Mouse (Mus musculus): ENCODE measurements at regions not wholly inside any gene's neighbourhood (a gene's known extent, or its start where the extent isn't known, plus 50 kb on each side); places are given as distances from the start of the nearest gene placed in this dataset.

- WGBS: 83% methylated on average over 3 of the region's 3 CpGs
- Histone ChIP-seq H3K27ac (replicated peaks; ENCODE audit: low read depth, low read length) (no peak overlapping the region), H3K4me3 (ENCODE audit: low read depth, low read length) (no peak overlapping the region), H3K4me2 (ENCODE audit: low read depth, severe bottlenecking) (no peak overlapping the region), H3K9ac (ENCODE audit: low read length) (no peak overlapping the region), H3K9me3 (ENCODE audit: control insufficient read depth, low read length) (no peaks in the 10 kb centered on the region), H3K27me3 (ENCODE audit: control insufficient read depth, insufficient read depth, low read length) (no peaks in the 10 kb centered on the region), H3K36me3 (ENCODE audit: control insufficient read depth, insufficient read depth, low read length) (no peaks in the 10 kb centered on the region), H3K4me1 (ENCODE audit: control insufficient read depth, insufficient read depth, low read length) (no peaks in the 10 kb centered on the region)
- DNase-seq (ENCODE audit: low spot score) (no peak), ATAC-seq (ENCODE audit: insufficient number of reproducible peaks, low FRiP score, low TSS enrichment, low read depth) (no peak)
Measured at GRCm38 (mm10) chr5:41476001-41476400, 232.0 kb downstream of the Rab28 start.

GRCm38 (mm10) chr5:41445512-41446005 lies 262.4 kb downstream of the Rab28 start:
- Histone ChIP-seq H3K4me3 (ENCODE audit: low read depth, low read length) (no peak overlapping the region), H3K27me3 (ENCODE audit: control insufficient read depth, insufficient read depth, low read length) (no peaks in the 10 kb centered on the region), H3K9ac (ENCODE audit: low read length) (no peak overlapping the region), H3K4me1 (ENCODE audit: control insufficient read depth, insufficient read depth, low read length) (no peaks in the 10 kb centered on the region), H3K36me3 (ENCODE audit: control insufficient read depth, insufficient read depth, low read length) (no peaks in the 10 kb centered on the region; the same call in 1 of the 2 replicates), H3K4me2 (ENCODE audit: low read depth, severe bottlenecking) (no peak overlapping the region), H3K9me3 (ENCODE audit: control insufficient read depth, low read length) (no peaks in the 10 kb centered on the region), H3K27ac (replicated peaks; ENCODE audit: low read depth, low read length) (no peak overlapping the region)
- ATAC-seq (ENCODE audit: insufficient number of reproducible peaks, low FRiP score, low TSS enrichment, low read depth) (no peak), DNase-seq (ENCODE audit: low spot score) (no peak)
- WGBS: 54% methylated on average over 2 of the region's 2 CpGs

GRCm38 (mm10) chr5:41441081-41441480 lies 266.9 kb downstream of the Rab28 start:
- Histone ChIP-seq H3K4me3 (ENCODE audit: low read depth, low read length) (no peak overlapping the region), H3K4me2 (ENCODE audit: low read depth, severe bottlenecking) (no peak overlapping the region), H3K27me3 (ENCODE audit: control insufficient read depth, insufficient read depth, low read length) (no peaks in the 10 kb centered on the region), H3K4me1 (ENCODE audit: control insufficient read depth, insufficient read depth, low read length) (no peaks in the 10 kb centered on the region), H3K36me3 (ENCODE audit: control insufficient read depth, insufficient read depth, low read length) (no peaks in the 10 kb centered on the region; the same call in 1 of the 2 replicates), H3K9me3 (ENCODE audit: control insufficient read depth, low read length) (no peaks in the 10 kb centered on the region), H3K9ac (ENCODE audit: low read length) (no peak overlapping the region), H3K27ac (replicated peaks; ENCODE audit: low read depth, low read length) (no peak overlapping the region)
- DNase-seq (ENCODE audit: low spot score) (no peak), ATAC-seq (ENCODE audit: insufficient number of reproducible peaks, low FRiP score, low TSS enrichment, low read depth) (no peak)
- 83% methylated on average over 1 of the region's 1 CpGs for WGBS

- 75% methylated on average over 6 of the region's 6 CpGs for WGBS
- no peak overlapping the region for H3K27ac ChIP-seq (replicated peaks; ENCODE audit: low read depth, low read length)
- no peaks in the 10 kb centered on the region for H3K27me3 ChIP-seq (ENCODE audit: control insufficient read depth, insufficient read depth, low read length)
- no peaks in the 10 kb centered on the region for H3K36me3 ChIP-seq (ENCODE audit: control insufficient read depth, insufficient read depth, low read length)
- DNase-seq (ENCODE audit: low spot score) (no peak), ATAC-seq (ENCODE audit: insufficient number of reproducible peaks, low FRiP score, low TSS enrichment, low read depth) (no peak)
- no peak overlapping the region for H3K9ac ChIP-seq (ENCODE audit: low read length)
- no peaks in the 10 kb centered on the region for H3K9me3 ChIP-seq (ENCODE audit: control insufficient read depth, low read length)
- no peak overlapping the region for H3K4me2 ChIP-seq (ENCODE audit: low read depth, severe bottlenecking)
- H3K4me3 ChIP-seq (ENCODE audit: low read depth, low read length): no peak overlapping the region
- H3K4me1 ChIP-seq (ENCODE audit: control insufficient read depth, insufficient read depth, low read length): no peaks in the 10 kb centered on the region
Measured at GRCm38 (mm10) chr5:41419121-41419874, 288.7 kb downstream of the Rab28 start.

GRCm38 (mm10) chr5:41409070-41409668 lies 298.8 kb downstream of the Rab28 start:
- Histone ChIP-seq H3K27me3 (ENCODE audit: control insufficient read depth, insufficient read depth, low read length) (no peaks in the 10 kb centered on the region), H3K9ac (ENCODE audit: low read length) (no peak overlapping the region), H3K4me1 (ENCODE audit: control insufficient read depth, insufficient read depth, low read length) (no peaks in the 10 kb centered on the region), H3K36me3 (ENCODE audit: control insufficient read depth, insufficient read depth, low read length) (no peaks in the 10 kb centered on the region), H3K27ac (replicated peaks; ENCODE audit: low read depth, low read length) (no peak overlapping the region), H3K4me2 (ENCODE audit: low read depth, severe bottlenecking) (no peak overlapping the region), H3K4me3 (ENCODE audit: low read depth, low read length) (no peak overlapping the region), H3K9me3 (ENCODE audit: control insufficient read depth, low read length) (no peaks in the 10 kb centered on the region)
- DNase-seq (ENCODE audit: low spot score) (no peak), ATAC-seq (ENCODE audit: insufficient number of reproducible peaks, low FRiP score, low TSS enrichment, low read depth) (no peak)
- WGBS: 63% methylated on average over 6 of the region's 6 CpGs

- H3K4me3 ChIP-seq (ENCODE audit: low read depth, low read length): no peak overlapping the region
- H3K4me1 ChIP-seq (ENCODE audit: control insufficient read depth, insufficient read depth, low read length): no peaks in the 10 kb centered on the region
- no peaks in the 10 kb centered on the region for H3K9me3 ChIP-seq (ENCODE audit: control insufficient read depth, low read length)
- no peaks in the 10 kb centered on the region for H3K36me3 ChIP-seq (ENCODE audit: control insufficient read depth, insufficient read depth, low read length)
- ATAC-seq (ENCODE audit: insufficient number of reproducible peaks, low FRiP score, low TSS enrichment, low read depth) (peak; percentile 48; the same call in 1 of the 2 replicates), DNase-seq (ENCODE audit: low spot score) (peak; percentile 39)
- peak overlapping the region; percentile 16; the same call in 1 of the 2 replicates for H3K27ac ChIP-seq (replicated peaks; ENCODE audit: low read depth, low read length)
- H3K4me2 ChIP-seq (ENCODE audit: low read depth, severe bottlenecking): no peak overlapping the region
- no peak overlapping the region for H3K9ac ChIP-seq (ENCODE audit: low read length)
- WGBS: 68% methylated on average over 14 of the region's 14 CpGs
- H3K27me3 ChIP-seq (ENCODE audit: control insufficient read depth, insufficient read depth, low read length): no peaks in the 10 kb centered on the region
Measured at GRCm38 (mm10) chr5:41392802-41393234, 315.1 kb downstream of the Rab28 start.

GRCm38 (mm10) chr5:41392137-41392554 lies 315.8 kb downstream of the Rab28 start:
- H3K27ac ChIP-seq (replicated peaks; ENCODE audit: low read depth, low read length): 0 out of 2 replicates have a peak overlapping the region, but pooled peaks have one; percentile 9
- WGBS: 26% methylated on average over 9 of the region's 9 CpGs

GRCm38 (mm10) chr5:41373409-41373808 lies 334.5 kb downstream of the Rab28 start:
- H3K27me3 ChIP-seq (ENCODE audit: control insufficient read depth, insufficient read depth, low read length): no peaks in the 10 kb centered on the region
- H3K4me2 ChIP-seq (ENCODE audit: low read depth, severe bottlenecking): no peak overlapping the region
- no peaks in the 10 kb centered on the region for H3K9me3 ChIP-seq (ENCODE audit: control insufficient read depth, low read length)
- no peak overlapping the region for H3K4me3 ChIP-seq (ENCODE audit: low read depth, low read length)
- peaks cover 5% of the 10 kb centered on the region; the same call in 1 of the 2 replicates for H3K4me1 ChIP-seq (ENCODE audit: control insufficient read depth, insufficient read depth, low read length)
- DNase-seq (ENCODE audit: low spot score) (no peak), ATAC-seq (ENCODE audit: insufficient number of reproducible peaks, low FRiP score, low TSS enrichment, low read depth) (no peak)
- no peak overlapping the region for H3K9ac ChIP-seq (ENCODE audit: low read length)
- no peak overlapping the region for H3K27ac ChIP-seq (replicated peaks; ENCODE audit: low read depth, low read length)
- H3K36me3 ChIP-seq (ENCODE audit: control insufficient read depth, insufficient read depth, low read length): no peaks in the 10 kb centered on the region
- 80% methylated on average over 3 of the region's 3 CpGs for WGBS

More at GRCm38 (mm10) chr5:41392137-41392554, 315.8 kb downstream of the Rab28 start:
- Histone ChIP-seq H3K4me1 (ENCODE audit: control insufficient read depth, insufficient read depth, low read length) (no peaks in the 10 kb centered on the region), H3K4me3 (ENCODE audit: low read depth, low read length) (no peak overlapping the region), H3K36me3 (ENCODE audit: control insufficient read depth, insufficient read depth, low read length) (no peaks in the 10 kb centered on the region), H3K9ac (ENCODE audit: low read length) (no peak overlapping the region), H3K27me3 (ENCODE audit: control insufficient read depth, insufficient read depth, low read length) (no peaks in the 10 kb centered on the region), H3K9me3 (ENCODE audit: control insufficient read depth, low read length) (no peaks in the 10 kb centered on the region), H3K4me2 (ENCODE audit: low read depth, severe bottlenecking) (no peak overlapping the region)
- ATAC-seq (ENCODE audit: insufficient number of reproducible peaks, low FRiP score, low TSS enrichment, low read depth) (peak; percentile 88), DNase-seq (ENCODE audit: low spot score) (peak; percentile 54)

Measured in limb, embryonic 11.5 days (tissue).